Mouse (Mus musculus) testis, adult 2 months (tissue): ENCODE measurements around the gene Wfdc17. TPM values are rescaled to one million over a fixed set of nuclear protein-coding genes. Genes with fewer than 3 reads are reported as not detected.

Experiments
- H3K27ac ChIP-seq: fragments of 200-500 bp; 2 replicates; pipeline ENCODE4 v1.5.1; 2012; ENCODE audit warnings: low read depth, low read length; ENCODE audit not compliant: control insufficient read depth, insufficient read depth
- H3K27me3 ChIP-seq: fragments of 200-500 bp; 2 replicates; pipeline ENCODE4 v1.6.1; 2012; ENCODE audit warnings: mild to moderate bottlenecking, low read length, moderate library complexity; ENCODE audit not compliant: control insufficient read depth, insufficient read depth
- H3K36me3 ChIP-seq: fragments of 200-500 bp; 2 replicates; pipeline ENCODE4 v1.6.1; 2012; ENCODE audit warnings: mild to moderate bottlenecking, low read length; ENCODE audit not compliant: control insufficient read depth, insufficient read depth
- H3K4me1 ChIP-seq: fragments of 200-500 bp; 2 replicates; pipeline ENCODE4 v1.6.1; 2012; ENCODE audit warnings: low read length; ENCODE audit not compliant: control insufficient read depth, insufficient read depth
- H3K4me3 ChIP-seq: fragments of 200-500 bp; 2 replicates; pipeline ENCODE4 v1.5.1; 2012; ENCODE audit warnings: low read depth, mild to moderate bottlenecking, low read length, moderate library complexity, mixed read lengths; ENCODE audit not compliant: control insufficient read depth
- CTCF ChIP-seq: fragments of 200-500 bp; IDR thresholded peaks from 2 replicates; pipeline ENCODE4 v1.5.1; 2012; ENCODE audit warnings: low read depth, mild to moderate bottlenecking, inconsistent platforms, low read length, moderate library complexity; ENCODE audit not compliant: control insufficient read depth, insufficient read depth, insufficient replicate concordance
- POLR2A ChIP-seq: fragments of 200-500 bp; IDR thresholded peaks from 2 replicates; pipeline ENCODE4 v1.6.1; 2012; ENCODE audit warnings: low read depth, mild to moderate bottlenecking, inconsistent platforms, low read length, moderate library complexity; ENCODE audit not compliant: control insufficient read depth
- polyA plus RNA-seq: library from polyadenylated mRNA; depleted of rRNA; stranded (reverse); fragments of >200 nt; gene quantifications from 2 replicates; pipeline ENCODE4 v1.2.3, GENCODE M21; 2012

Gene Wfdc17
- polyA plus RNA-seq, 1 experiment: 1.4 TPM

DNA sequence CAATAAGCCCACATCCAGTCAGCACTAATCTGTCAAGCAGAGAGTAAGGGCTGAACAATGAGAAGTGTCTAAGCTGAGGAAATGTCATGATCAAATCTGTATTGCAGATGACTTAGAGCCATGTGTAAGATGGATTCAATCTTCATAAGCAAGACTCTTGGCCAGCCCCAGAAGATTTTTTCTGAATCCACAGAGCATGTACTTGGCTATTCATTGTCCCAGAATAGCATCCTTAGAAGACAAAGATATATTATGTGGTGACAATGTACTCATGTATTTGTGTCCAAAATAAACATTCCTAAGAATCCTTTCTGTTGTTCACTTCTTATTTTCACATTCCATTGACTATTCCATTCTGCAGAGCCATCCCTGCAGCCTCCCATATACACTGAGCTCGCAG lies 13.9 kb upstream of the Wfdc17 start:
- no peaks in the 10 kb centered on the region for H3K27me3 ChIP-seq
- no peak overlapping the region for H3K27ac ChIP-seq
- no peak overlapping the region for H3K4me3 ChIP-seq
- no peaks in the 10 kb centered on the region for H3K36me3 ChIP-seq
- H3K4me1 ChIP-seq: no peaks in the 10 kb centered on the region
- TF ChIP-seq POLR2A (no peak), CTCF (no peak)

DNA sequence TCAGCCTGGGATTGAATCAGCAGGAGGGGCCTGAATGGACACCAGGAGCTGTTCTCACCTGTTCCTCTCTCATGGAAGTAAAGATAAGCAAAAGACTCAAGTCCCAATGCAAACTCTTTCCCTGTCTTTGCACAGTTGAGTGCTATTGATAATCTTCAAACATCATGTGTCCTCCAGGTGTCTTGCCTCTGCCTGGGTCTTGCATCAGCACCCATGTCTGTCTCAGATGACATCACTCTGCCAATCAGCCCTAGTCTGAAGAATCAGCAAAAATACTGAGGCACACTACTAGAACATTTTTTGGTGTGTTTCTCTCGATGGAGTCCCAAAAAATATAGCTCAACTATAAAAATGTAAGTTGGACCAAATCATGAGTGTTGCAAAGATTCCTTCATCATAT lies 11.8 kb upstream of the Wfdc17 start:
- H3K27ac ChIP-seq: no peak overlapping the region
- no peaks in the 10 kb centered on the region for H3K36me3 ChIP-seq
- no peaks in the 10 kb centered on the region for H3K27me3 ChIP-seq
- H3K4me3 ChIP-seq: no peak overlapping the region
- TF ChIP-seq POLR2A: no peak
- no peak for TF ChIP-seq CTCF
- H3K4me1 ChIP-seq: no peaks in the 10 kb centered on the region

DNA sequence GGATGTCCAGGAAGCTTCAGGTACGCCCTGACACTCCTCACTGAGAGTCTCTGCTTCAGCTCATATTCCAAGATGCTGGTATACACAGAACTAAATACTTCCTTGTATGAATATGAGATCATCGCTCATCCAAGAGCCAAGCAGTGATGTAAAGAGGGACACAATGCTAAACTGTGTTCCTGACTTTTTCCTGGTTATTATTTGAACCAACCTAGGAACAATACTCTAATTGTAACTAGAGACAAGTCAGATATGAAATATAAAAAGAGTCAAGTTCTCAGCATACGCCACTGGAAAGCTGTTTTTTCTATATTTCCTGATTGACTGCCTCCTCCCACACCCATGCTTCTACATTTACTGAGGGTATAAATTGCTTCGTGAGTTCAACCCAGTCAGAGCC lies 4.9 kb downstream of the Wfdc17 start, which contains the start of gene Wfdc18:
Gene Wfdc18, plus strand, starts transcription at position 301 of the 400 bp plus-strand sequence.
- TF ChIP-seq CTCF: no peak
- TF ChIP-seq POLR2A: no peak

DNA sequence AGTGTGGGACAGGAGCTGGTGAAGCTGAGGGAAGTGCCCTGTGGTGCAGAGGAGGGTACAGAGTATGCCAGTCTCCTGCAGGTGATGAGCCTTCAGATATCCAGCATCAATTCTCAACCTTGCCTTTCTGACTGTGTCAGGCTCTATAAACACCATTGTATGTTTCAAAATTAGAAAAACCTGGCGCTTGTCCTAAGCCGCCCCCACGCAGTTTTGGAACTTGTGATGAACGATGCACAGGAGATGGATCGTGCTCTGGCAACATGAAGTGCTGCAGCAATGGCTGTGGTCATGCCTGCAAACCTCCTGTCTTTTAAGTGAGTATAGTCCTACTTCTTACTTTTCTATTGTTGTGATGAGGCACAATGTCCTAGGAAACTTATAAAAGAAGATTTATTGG lies 5.9 kb downstream of the Wfdc17 start:
- Histone ChIP-seq H3K27me3 (no peaks in the 10 kb centered on the region), H3K27ac (no peak overlapping the region), H3K4me1 (no peaks in the 10 kb centered on the region), H3K36me3 (no peaks in the 10 kb centered on the region), H3K4me3 (no peak overlapping the region)
- no peak for TF ChIP-seq POLR2A
- no peak for TF ChIP-seq CTCF

More for the DNA sequence above, 4.9 kb downstream of the Wfdc17 start, which contains the start of gene Wfdc18:
- Histone ChIP-seq H3K36me3 (no peaks in the 10 kb centered on the region), H3K27ac (no peak within 1 kb of the TSS), H3K27me3 (no peaks in the 10 kb centered on the region), H3K4me1 (no peaks in the 10 kb centered on the region), H3K4me3 (no peak within 1 kb of the TSS)

GRCm38 (mm10) chr11:83712671-83713070 lies 8.9 kb downstream of the Wfdc17 start:
- H3K4me1 ChIP-seq: no peaks in the 10 kb centered on the region; the same call in 1 of the 2 replicates
- no peaks in the 10 kb centered on the region for H3K27me3 ChIP-seq
- H3K4me3 ChIP-seq: no peak overlapping the region
- no peak overlapping the region for H3K27ac ChIP-seq
- no peak for TF ChIP-seq CTCF
- TF ChIP-seq POLR2A: no peak
- H3K36me3 ChIP-seq: no peaks in the 10 kb centered on the region

- no peak overlapping the region for H3K27ac ChIP-seq
- no peak overlapping the region for H3K4me3 ChIP-seq
- no peaks in the 10 kb centered on the region for H3K36me3 ChIP-seq
- H3K4me1 ChIP-seq: no peaks in the 10 kb centered on the region; the same call in 1 of the 2 replicates
- TF ChIP-seq POLR2A: no peak
- TF ChIP-seq CTCF: no peak
- no peaks in the 10 kb centered on the region for H3K27me3 ChIP-seq
Observed at GRCm38 (mm10) chr11:83713925-83714324, 10.1 kb downstream of the Wfdc17 start.

DNA sequence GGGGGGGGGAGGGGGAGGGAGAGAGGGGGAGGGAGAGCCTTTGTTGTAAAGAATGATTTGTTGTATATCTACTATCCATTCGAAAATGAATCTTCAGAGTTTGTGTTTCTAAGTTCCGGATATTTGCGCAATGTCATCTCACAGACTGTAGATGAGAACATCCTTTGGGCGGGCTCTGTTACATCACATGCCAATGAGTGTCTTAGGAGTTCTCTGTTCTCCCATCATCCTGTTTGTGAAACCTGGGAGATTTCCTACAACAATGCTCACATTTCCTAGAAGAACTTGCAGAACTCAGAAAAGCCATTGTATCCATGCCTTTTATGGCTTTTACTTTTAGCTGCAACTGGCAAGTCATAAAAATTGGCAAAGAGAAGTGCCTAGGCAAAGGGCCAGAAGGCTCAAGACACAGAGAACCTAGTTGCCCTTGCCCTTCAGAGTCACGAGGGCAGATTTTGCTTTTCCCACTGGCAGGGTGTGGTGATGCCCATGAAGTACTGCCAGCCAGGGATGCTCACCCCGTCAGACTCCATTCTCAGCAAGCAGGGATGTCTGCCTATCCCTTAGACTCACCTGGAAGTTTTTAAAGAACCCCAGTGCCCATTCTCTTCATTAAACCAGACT lies 13.4 kb downstream of the Wfdc17 start:
- H3K4me3 ChIP-seq: no peak overlapping the region
- TF ChIP-seq POLR2A: no peak
- no peak for TF ChIP-seq CTCF
- no peaks in the 10 kb centered on the region for H3K36me3 ChIP-seq
- no peaks in the 10 kb centered on the region for H3K27me3 ChIP-seq
- H3K27ac ChIP-seq: no peak overlapping the region
- no peaks in the 10 kb centered on the region; the same call in 1 of the 2 replicates for H3K4me1 ChIP-seq

DNA sequence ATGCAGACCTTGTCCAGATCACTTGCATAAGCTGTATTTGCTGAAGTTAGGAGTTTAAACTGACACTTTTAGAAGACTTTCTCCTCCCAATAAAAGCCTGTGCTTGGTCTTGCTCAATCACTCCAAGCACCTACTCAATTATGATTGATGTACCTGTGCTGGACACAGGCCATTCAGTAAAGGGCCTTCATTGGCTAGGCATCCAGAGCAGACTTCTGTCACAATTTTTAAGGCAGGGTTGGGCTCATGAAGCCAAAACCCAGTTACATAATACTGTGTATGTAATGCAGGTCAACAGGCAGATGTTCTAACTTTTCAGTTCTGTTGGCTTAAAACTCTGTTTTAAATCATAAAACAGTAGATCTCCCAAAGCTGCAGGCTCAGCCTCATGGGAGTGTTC lies 17.0 kb downstream of the Wfdc17 start:
- H3K4me1 ChIP-seq: no peaks in the 10 kb centered on the region
- no peak overlapping the region for H3K4me3 ChIP-seq
- no peaks in the 10 kb centered on the region for H3K27me3 ChIP-seq
- TF ChIP-seq POLR2A (no peak), CTCF (no peak)
- no peaks in the 10 kb centered on the region for H3K36me3 ChIP-seq
- no peak overlapping the region for H3K27ac ChIP-seq
